Mouse (Mus musculus) splenic B cell, adult 2 months (primary cell): ENCODE results near the gene Pop5.
A peak's percentile ranks its signal among the peaks of the same experiment; 100 is the strongest.

Experiments used
- DNase-seq: peaks from one replicate; pipeline ENCODE4 v3.0.0-alpha.2; 2011; ENCODE audit warnings: low read depth, low spot score
- H3K27me3 ChIP-seq: 2 replicates; pipeline ENCODE4 v1.6.1; 2012; ENCODE audit warnings: mild to moderate bottlenecking, low read length, moderate library complexity, mixed read lengths; ENCODE audit not compliant: control insufficient read depth, poor library complexity, insufficient read depth, severe bottlenecking
- H3K36me3 ChIP-seq: 2 replicates; pipeline ENCODE4 v1.6.1; 2012; ENCODE audit warnings: mild to moderate bottlenecking, low read length, moderate library complexity, mixed read lengths; ENCODE audit not compliant: control insufficient read depth, poor library complexity, insufficient read depth, severe bottlenecking

Gene Pop5

DNA sequence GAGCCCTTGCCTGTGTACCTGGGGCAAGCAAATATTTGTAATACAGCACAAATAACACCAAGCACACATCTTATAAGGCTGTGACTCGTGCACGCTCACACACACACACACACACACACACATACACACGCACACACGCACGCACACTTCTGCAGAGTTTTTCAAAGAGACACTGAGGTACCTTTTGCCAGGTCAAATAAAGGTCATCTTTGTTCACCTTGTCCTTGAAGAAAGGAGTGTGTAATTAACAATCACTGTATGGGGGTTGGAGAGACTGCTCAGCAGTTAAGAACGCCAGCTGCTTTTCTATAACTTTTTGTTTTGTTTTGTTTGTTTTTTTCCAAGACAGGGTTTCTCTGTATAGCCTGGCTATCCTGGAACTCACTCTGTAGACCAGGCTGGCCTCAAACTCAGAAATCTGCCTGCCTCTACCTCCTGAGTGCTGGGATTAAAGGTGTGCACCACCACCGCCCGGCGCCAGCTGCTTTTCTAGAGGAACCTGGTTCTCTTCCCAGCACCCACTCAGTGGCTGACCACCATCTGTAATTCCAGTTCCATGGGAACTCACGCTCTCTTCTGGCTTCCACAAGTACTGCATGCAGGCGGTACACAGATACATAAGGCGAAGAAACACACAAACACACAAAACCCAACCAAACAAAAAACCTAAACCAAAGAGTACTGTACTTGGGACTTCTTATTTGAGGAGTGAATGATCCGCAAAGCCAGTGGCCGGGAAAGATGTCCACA, 2.4 kb upstream of the Pop5 start:
- no peaks in the 10 kb centered on the region for H3K27me3 ChIP-seq
- no peak for DNase-seq
- H3K36me3 ChIP-seq = no peaks in the 10 kb centered on the region

DNA sequence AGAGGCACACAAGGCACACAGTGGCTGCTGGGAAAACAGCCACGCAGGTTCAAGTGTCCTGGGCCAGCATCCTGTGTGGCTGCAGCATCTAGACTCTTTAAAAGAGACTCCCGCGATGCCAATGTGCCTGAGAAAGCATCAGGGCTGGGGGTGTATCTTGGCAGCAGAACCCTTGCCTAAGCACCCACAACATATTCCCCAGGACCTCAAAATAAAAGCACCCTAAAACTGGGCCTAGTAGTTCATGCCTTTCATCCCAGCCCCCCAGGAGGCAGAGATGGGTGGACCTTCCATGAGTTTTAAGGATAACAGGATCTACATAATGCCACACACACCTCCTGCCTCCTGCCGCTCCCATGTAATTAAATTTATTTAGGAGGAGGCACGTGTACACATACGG, 1.1 kb upstream of the Pop5 start:
- no peak for DNase-seq
- Histone ChIP-seq H3K27me3 (no peaks in the 10 kb centered on the region), H3K36me3 (no peaks in the 10 kb centered on the region)

DNA sequence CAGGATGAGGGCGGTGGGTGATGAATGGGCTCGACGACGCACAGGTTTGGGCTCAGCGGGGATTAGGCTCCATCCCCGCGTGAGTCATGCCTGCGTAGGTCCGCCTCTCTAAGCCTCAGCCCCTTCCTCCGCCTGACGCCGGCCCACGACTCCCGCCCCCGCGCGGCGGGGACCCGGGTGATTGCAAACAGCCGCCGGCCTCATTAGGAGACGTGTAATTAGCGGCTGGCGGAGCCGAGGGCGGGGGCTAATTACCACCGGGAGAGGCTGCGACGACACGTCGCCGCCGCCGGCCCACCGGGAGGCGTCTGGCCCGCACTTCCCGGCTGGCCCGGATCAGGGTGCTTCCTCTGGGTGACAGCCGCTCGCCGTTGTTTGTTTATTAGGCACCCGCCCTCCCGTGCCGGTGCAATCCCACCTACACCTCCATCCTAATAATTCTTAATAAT, 289 bp upstream of the Pop5 start:
- H3K27me3 ChIP-seq = no peaks in the 10 kb centered on the region
- no peaks in the 10 kb centered on the region for H3K36me3 ChIP-seq
- DNase-seq = peak; percentile 51

DNA sequence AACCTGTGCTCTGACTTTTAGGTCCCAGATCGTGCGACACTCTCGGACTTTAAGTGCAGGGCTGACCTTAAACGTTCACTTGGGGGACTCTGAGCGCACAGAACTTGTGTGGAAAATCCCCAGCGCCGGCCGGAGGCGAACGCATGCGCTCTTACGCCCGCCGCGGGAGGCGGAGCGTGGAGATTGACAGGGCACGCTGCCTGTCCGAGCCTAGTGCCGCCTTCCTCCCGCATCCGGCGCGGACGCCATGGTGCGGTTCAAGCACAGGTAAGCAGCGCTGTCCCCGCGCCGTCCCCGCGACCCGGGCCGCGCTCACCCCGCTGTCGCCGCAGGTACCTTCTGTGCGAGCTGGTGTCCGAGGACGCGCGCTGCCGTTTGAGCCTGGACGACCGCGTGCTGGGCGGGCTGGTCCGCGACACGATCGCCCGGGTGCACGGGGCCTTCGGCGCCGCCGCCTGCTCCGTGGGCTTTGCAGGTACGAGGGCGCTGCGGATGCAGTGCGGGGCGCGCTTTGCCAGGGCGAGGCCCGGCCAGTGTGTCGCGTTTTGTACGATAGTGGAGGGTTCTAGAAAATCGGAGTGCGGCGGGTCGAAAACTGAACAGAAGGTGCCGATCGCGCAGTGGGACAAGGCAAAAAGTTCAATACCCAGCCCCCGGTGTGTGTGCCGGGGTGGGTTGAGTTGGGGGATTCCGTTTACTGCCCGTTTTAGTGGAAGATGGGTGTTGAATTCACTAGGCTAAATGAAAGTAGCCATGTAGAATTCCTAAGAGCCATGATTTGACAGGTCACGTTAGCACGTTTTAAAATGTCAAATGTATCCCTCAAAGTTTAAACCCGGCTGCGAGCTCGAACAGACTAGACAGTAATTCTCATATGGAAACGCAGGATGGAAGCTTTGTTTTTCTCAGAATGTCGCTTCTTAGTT, 2.4 kb downstream of the Pop5 start:
- Histone ChIP-seq H3K27me3 (no peaks in the 10 kb centered on the region), H3K36me3 (peaks cover 3% of the 10 kb centered on the region; the same call in 1 of the 2 replicates)
- DNase-seq = peak; percentile 94

DNA sequence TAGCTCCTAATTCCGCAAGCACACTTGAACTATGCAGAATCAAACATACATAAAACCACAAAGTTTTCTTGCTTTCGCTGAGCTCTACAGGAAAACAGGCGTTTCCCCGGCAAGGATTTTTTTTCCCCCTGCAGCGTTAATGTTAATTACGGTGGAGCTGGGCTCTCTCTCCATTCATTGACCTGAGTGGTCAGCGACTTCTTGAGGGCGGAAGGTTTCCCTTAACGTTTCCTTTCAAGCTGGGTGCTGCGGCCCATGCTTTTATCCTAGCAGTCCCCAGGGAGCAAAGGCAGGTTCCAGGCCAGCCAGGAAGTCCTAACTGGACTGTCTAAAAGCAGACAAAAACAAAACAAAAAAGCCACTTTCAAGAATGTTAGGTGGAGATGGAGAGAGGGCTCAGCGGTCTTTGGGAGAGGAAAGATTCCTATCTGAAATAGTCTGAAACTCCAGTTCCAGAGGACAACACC, 3.1 kb downstream of the Pop5 start:
- DNase-seq = no peak

DNA sequence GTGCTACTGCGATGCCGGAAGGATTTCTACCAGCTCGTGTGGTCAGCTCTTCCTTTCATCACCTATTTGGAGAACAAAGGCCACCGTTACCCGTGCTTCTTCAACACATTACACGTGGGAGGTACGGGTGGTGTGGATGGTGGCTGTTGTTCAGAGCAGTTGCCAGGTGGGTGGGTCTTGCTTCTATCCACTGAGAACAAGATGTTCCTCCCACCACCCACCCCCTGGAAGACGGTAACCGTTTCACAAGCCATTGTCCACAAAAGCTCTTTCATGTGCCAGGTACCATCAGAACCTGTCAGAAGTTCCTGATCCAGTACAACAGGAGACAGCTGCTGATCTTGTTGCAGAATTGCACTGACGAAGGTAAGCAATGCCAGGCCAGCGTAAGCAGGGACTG, 4.6 kb downstream of the Pop5 start:
- Histone ChIP-seq H3K27me3 (no peaks in the 10 kb centered on the region), H3K36me3 (peaks cover 9% of the 10 kb centered on the region)
- DNase-seq = no peak

More for the DNA sequence above, 3.1 kb downstream of the Pop5 start:
- peaks cover 3% of the 10 kb centered on the region; the same call in 1 of the 2 replicates for H3K36me3 ChIP-seq
- no peaks in the 10 kb centered on the region for H3K27me3 ChIP-seq

DNA sequence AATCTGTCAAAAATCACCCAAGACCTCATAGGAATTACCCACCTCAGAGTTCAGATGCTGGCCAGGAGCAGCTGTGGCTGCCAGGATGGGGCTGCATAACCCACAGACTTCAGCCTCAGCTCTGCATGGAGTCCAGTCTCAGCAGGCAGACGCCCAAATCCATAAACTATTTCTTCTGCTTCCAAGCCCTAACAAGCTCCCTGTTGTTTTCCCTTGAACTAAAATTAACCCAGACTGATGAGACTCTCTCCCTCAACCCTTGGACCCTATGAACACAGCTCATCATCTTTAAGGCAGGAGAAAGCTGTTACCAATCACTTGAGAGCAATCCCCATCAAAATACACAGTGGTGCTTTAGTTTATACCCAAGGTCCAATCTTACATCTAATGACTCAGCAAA, 19.8 kb downstream of the Pop5 start:
- DNase-seq = no peak
- H3K36me3 ChIP-seq = peaks cover 21% of the 10 kb centered on the region
- H3K27me3 ChIP-seq = no peaks in the 10 kb centered on the region

DNA sequence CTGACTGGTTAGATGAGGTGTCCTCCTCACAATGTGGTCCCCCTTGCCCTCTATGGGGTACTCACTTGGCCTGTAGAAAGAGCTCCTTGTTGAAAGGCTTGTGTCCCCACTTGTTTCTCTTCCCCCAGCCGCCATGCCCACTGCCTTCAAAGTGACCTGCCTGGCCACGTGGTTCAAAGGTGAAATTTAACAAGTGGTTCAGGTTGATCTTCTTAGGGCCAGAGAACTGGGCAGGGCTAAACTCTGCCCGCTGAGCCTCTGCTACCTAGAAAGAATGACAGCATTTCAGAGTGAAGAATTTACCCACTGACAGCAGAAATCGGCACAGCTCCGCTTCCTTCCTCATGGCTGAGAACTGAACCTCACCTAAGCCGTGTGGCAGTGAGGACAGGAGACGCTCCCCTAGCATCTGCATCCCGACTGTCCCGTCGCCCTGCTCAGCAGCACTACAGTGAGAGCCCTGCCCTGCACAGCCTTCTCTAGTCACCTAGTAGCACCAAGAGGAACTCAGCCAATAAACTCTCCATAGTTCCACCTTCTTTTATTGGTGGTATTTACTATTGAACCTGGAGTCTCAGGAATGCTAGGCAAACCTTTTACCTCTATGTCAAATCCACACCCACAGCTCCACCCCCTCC, 21.4 kb downstream of the Pop5 start:
- no peak for DNase-seq
- H3K27me3 ChIP-seq = no peaks in the 10 kb centered on the region
- peaks cover 20% of the 10 kb centered on the region for H3K36me3 ChIP-seq

DNA sequence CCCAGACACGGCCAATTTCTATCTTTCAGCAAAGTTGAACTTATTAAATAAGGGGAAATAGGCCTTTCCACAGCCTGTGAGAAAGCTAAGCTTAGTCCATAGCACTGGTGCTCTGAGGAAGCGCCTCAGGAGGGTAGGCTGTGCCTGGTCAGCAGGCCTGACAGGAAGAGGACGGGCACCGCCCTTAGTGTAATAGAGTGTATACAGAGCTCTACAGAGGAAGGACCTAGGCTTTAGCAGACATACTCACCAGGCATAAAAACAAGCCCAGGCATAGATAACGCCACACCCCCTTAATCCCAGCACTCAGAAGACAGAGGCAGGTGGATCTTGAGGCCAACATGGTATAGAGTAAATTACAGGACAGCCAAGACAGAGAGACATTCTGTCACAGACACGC, 24.7 kb downstream of the Pop5 start:
- no peak for DNase-seq
- H3K27me3 ChIP-seq = no peaks in the 10 kb centered on the region
- H3K36me3 ChIP-seq = peaks cover 20% of the 10 kb centered on the region

DNA sequence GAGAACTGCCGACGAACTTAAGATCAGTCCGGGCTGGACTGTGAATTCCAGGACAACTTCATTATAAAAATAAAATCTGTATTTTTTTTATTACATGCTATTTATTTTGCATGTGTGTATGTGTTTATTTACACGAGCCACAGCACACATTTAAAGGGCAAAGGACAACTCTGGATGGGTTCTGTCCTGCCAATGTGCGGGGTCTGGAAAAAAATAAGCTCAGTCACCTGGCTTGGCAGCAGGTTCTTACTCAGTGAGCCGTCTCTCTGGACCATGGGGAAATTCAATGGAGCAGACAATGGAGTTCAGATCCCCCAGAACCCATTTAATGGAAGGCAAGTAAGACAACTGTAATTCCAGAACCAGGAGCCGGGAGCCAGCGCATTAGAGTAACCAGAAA, 25.5 kb downstream of the Pop5 start:
- DNase-seq = no peak
- Histone ChIP-seq H3K27me3 (no peaks in the 10 kb centered on the region), H3K36me3 (peaks cover 18% of the 10 kb centered on the region)

DNA sequence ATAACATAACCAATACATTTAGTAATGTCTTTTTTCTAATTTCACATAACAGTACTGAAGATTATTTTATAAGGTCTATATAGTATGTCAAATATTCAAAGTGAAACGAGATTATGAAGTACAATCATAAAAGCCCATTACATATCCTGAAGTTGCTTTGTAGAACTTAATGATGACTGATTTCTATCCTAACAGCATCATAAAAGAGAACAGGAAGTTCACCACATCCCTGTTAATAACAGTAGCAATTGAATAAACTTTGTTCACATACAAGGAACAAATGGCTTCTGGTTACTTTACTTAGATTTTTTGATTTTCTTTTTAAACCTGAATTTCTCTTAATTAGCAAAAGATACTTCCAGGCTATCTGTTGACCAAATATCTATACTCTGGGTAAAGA, 26.2 kb downstream of the Pop5 start:
- DNase-seq = no peak

DNA sequence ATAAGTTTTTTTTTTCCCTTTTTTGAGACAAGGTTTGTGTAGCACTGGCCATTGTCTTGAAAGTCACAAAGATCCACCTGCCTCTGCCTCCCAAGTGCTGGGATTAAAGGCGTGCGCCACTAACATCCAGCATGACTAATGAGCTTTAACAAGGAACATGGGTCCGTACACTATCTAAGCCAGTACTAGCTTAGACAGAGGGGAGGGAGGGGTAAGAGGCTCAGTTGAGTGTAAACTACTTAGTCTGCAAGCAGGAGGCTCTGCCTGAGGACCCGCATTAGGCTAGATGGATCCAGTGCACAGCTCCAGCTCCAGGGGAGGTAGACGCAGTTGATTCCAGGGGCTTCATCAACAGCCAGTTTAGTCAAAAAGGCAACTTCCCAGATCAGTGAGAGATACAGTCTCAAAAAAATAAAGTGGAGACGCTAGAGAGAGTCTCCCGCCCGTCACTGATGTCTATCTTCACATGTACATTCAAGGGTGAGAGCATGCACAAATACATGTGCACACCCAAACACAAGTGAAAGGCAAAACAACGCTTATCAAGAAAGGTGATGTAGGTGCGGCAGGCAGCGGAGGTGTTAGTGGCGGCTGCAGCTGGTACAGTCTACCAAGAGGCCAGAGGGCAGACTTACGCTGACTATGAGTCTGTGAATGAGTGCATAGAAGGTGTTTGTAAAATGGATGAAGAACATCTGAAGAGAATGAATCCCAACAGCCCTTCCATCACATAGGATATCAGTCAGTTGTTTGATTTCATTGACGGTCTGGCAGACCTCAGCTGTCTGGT, 27.1 kb downstream of the Pop5 start:
- Histone ChIP-seq H3K36me3 (peaks cover 11% of the 10 kb centered on the region), H3K27me3 (no peaks in the 10 kb centered on the region)
- no peak for DNase-seq

More for the DNA sequence above, 26.2 kb downstream of the Pop5 start:
- Histone ChIP-seq H3K27me3 (no peaks in the 10 kb centered on the region), H3K36me3 (peaks cover 17% of the 10 kb centered on the region)

DNA sequence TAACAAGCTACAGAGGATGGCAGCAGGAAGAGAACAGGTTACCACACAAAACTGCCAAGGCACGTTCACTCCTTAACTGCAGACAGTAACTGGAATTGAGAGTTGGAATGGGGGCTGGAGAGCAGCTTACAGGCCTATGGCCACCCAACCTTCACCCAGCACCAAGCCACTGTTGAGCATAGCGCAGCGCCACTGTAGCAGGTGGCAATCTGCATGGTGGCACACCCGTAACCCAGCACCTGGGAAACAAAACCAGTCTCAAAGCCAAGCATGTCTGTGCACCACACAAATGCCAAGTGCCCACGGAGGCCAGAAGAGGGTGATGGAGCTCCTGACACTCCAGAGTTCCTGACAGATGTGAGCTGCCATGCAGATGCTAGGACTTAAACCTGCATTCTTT, 30.7 kb downstream of the Pop5 start:
- no peak for DNase-seq
- H3K36me3 ChIP-seq = no peaks in the 10 kb centered on the region; the same call in 1 of the 2 replicates
- H3K27me3 ChIP-seq = no peaks in the 10 kb centered on the region
